Mouse (Mus musculus): ENCODE results near the gene Evpl.

Gene Evpl

GRCm38 (mm10) chr11:116213877-116214510 is 23.9 kb downstream of the Evpl start:
- in situ Hi-C loops (cut with MseI, MboI): no loop called here

GRCm38 (mm10) chr11:116212847-116213246 is 25.0 kb downstream of the Evpl start:
- in situ Hi-C loops (cut with MseI, MboI): no loop called here

GRCm38 (mm10) chr11:116210696-116211095 is 27.2 kb downstream of the Evpl start:
- in situ Hi-C loops (cut with MseI, MboI): no loop called here

- in situ Hi-C loops (cut with MseI, MboI): no loop called here
Measured at GRCm38 (mm10) chr11:116209257-116209656, 28.6 kb downstream of the Evpl start.

DNA sequence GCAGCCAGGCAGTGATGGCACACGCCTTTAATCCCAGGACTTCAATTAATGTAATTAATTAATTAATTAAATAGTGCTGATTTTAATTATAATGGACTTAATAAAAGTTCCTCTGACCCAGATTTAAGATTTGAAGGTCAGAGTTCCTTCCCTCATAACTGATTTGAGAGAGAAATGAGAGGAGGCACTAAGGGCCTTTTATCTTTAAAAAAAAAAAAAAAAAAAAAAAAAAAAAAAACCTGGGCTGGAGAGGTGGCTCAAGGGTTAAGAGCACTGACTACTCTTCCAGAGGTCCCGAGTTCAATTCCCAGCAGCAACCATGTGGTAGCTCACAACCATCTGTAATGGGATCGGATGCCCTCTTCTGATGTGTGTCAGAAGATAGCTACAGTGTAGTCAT is 29.2 kb downstream of the Evpl start:
- in situ Hi-C loops (cut with MseI, MboI): no loop called here

GRCm38 (mm10) chr11:116206678-116207077 is 31.2 kb downstream of the Evpl start:
- in situ Hi-C loops (cut with MseI, MboI): no loop called here

DNA sequence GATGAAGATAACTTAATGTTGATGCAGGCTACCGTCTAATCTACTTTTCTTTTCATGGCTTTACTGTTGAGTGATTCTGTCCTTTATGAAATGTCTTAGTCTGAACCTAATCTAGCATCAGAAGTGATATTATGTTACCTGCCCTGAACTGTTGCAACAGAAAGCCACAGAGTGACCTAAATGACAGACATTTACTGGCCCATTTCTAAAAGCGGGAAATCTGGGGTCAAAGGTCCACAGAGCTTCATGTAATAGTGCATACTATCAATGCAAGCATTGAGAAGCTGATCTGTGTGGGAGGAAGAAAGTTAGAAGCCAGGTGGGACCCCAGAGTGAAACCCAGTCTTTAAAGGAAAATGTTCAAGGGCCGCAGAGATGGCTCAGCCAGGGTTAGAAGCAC is 34.7 kb downstream of the Evpl start:
- in situ Hi-C loops (cut with MseI, MboI): no loop called here

GRCm38 (mm10) chr11:116201151-116201550 is 36.7 kb downstream of the Evpl start:
- in situ Hi-C loops (cut with MseI, MboI): no loop called here

DNA sequence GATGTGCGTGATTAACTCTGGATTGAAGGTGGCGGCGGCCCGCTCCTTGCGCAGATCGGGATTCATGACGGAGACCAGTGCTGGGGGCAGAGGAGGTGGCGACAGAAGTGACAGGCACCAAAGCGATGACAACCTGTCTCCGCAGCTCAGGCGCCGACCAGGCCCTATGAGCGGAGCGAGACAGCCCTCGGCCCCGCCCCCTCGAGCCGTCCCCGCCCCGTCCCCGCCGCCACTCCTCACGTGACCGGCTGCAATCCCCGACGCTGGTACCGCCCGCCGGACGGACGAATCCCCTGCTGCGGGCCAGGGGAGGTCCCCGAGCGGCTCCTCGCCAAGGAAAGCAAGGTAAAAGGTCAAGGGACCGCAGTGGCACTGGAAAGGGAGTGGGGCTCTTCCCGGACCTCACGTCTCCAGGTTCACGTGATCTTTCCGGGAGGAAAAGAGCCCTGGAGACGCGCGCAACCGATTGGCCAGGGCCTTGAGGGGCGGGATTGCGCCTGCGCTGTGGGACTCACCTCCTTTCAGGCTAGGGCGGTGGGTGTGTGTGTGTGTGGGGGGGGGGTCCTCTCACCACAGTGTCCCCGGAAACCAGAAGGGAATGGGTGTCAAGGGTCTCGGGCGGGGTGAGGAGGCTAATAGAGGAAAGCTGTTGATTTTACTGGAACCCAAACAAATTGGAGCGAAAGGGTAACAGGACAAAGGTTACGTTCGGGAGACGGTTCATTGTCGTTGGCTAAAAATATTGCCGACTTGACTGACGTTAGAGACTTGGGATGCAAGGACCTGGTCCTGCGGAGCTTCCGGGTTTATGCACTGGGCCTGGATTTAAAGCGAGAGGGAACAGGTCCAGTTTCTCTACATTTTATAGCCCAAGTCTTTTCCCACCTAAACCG is 39.0 kb downstream of the Evpl start, which contains the start of the genes Ten1 and Acox1:
Ten1 (plus strand) TSS at position 217 of the 893 bp plus-strand sequence.
Acox1 (minus strand) TSS at position 407 of the 893 bp plus-strand sequence.
- in situ Hi-C loops (cut with MseI, MboI): no loop called here

- in situ Hi-C loops (cut with MseI, MboI): no loop called here
Measured at GRCm38 (mm10) chr11:116198132-116198531, 39.7 kb downstream of the Evpl start.

GRCm38 (mm10) chr11:116197584-116197906 is 40.3 kb downstream of the Evpl start:
- in situ Hi-C loops (cut with MseI, MboI): no loop called here

DNA sequence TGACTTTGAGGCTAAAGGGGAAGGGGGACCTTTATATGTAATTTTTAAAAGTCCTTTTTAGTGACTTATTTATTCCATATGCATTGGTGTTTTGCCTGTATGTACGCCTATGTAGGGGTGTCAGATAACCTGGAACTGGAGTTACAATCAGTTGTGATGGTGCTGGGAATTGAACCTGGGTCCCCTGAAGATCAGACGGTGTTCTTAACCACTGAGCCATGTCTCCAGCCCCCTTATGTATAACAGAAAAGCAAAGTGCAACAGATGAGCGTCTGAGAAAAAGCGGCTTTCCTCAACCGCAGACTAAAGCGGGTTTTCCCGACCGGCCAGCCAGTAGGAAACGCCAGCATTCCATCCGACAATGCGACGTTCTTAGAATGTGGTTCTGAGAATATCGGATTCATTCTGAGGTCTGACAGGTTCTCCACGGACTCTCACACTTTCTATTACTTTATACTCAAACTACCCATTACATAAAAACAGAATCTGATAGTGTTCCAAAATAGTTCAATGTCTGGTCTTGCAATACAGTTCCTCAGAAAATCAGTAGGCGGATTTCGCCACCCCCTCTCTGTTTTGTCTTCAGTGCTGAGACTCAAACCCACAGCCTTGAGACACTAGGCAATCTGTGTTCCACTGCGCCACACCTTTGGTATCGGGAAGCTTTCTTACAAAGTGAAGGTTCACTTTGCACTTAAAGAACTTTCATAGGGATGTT is 40.9 kb downstream of the Evpl start:
- in situ Hi-C loops (cut with MseI, MboI): no loop called here

DNA sequence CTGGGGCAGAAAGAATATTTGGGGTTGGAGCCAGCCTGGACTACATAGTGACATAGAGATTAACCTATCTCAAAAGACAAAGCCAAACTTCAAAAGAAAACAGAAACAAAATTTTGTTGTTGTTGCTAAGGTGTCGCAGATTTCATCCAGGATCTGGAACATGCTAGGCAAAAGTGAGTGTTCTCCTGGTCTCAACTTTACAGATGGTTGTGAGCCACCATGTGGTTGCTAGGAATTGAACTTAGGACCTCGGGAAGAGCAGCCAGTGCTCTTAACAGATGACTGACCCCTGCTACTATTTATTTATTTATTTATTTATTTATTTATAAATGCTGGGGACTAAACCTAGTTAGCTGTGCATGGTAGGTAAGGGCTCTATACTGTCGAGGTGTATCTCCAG is 41.5 kb downstream of the Evpl start:
- in situ Hi-C loops (cut with MseI, MboI): no loop called here

- in situ Hi-C loops (cut with MseI, MboI): no loop called here
Measured at GRCm38 (mm10) chr11:116195252-116195651, 42.6 kb downstream of the Evpl start.

DNA sequence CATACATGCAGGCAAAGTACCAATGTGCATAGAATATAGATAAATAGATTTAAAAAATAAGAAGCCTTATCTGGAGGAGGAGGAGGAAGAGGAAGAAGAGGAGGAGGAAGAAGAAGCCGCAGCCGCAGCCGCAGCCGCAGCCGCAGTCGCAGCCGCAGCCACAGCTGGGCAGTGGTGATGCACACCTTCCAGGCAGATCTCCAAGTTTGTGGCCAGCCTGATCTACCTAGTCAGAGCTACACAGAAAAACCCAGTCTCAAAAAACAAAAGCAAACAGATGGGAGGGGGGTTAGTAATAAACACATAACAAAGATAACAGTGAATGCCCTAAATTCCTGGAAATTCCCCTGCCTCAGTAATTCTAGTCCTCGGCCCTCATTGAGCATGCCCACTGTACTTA is 43.3 kb downstream of the Evpl start:
- in situ Hi-C loops (cut with MseI, MboI): no loop called here

GRCm38 (mm10) chr11:116187226-116187930 is 50.5 kb downstream of the Evpl start:
- in situ Hi-C loops (cut with MseI, MboI): no loop called here

GRCm38 (mm10) chr11:116186360-116186759 is 51.5 kb downstream of the Evpl start:
- in situ Hi-C loops (cut with MseI, MboI): no loop called here

- in situ Hi-C loops (cut with MseI, MboI): no loop called here
Measured at GRCm38 (mm10) chr11:116185836-116186235, 52.0 kb downstream of the Evpl start.

- in situ Hi-C loops (cut with MseI, MboI): no loop called here
Measured at GRCm38 (mm10) chr11:116178411-116179121, 59.3 kb downstream of the Evpl start.

DNA sequence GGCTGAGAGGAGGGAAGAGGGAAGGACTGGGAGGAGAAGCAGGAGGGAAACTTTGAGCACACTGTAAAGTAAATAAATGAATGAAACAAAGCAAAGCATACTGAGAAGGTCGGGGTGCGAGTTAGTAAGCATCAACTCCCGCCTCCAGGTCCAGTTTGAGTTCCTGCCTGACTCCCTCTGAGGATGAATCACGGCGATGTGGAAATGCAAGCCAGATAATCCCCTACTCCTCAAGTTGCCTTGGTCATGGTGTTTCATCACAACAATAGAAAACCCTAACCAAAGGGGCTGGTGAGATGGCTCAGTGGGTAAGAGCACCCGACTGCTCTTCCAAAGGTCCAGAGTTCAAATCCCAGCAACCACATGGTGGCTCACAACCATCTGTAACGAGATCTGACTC is 61.9 kb downstream of the Evpl start:
- in situ Hi-C loops (cut with MseI, MboI): no loop called here

- in situ Hi-C loops (cut with MseI, MboI): no loop called here
Measured at GRCm38 (mm10) chr11:116174775-116175448, 63.0 kb downstream of the Evpl start.

Data from mouse trophoblast stem cell (cell line).